Mouse (Mus musculus): ENCODE data around the gene Plxnb2. TPM values are rescaled to one million over a fixed set of nuclear protein-coding genes. Genes with fewer than 3 reads are reported as not detected.

Gene Plxnb2
- total RNA-seq, 2 experiments from 2014 or later = 167 to 207 TPM

DNA sequence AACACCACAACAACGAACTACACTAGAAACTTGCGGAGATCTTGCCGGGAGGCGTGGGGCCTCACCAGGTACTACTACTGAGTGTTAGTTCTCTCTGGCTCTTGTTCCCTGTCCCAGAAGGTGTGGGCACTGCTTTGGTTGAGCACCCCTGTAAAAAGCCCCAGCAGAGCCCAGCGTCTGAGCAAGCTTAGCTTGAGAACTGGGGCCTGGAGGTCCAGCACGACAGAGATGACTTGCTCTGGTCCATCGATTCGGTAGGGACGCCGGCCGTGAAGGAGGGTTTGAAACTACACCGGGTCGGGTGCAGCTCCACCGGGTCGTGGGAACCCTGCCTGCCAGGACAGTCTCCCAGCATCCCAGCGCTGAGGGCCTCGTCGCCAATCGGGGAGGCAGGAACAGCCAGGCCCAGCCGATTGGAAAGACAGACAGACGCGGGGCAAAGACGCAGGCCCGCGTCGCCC lies 477 bp downstream of the Plxnb2 start:
- DNase-seq (ENCODE audit: low spot score in 2 of 2) = no peak

DNA sequence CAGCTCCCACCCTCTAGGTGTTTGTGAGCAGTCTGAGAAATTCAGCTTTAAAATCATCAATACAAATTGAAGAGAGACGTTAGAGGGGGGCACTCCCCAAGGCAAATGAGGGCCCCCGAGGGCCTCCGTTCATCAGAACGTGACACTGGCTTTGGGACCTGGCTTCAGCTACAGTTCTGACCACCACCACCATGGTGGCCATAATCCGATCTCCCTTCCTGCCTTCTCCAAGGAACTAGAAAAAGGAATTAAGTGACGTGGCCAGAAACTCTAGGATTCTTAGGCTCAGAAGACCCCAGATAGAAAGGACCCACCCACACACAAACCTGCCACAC lies 991 bp downstream of the Plxnb2 start:
- DNase-seq (ENCODE audit: low spot score in 2 of 2) = no peak

DNA sequence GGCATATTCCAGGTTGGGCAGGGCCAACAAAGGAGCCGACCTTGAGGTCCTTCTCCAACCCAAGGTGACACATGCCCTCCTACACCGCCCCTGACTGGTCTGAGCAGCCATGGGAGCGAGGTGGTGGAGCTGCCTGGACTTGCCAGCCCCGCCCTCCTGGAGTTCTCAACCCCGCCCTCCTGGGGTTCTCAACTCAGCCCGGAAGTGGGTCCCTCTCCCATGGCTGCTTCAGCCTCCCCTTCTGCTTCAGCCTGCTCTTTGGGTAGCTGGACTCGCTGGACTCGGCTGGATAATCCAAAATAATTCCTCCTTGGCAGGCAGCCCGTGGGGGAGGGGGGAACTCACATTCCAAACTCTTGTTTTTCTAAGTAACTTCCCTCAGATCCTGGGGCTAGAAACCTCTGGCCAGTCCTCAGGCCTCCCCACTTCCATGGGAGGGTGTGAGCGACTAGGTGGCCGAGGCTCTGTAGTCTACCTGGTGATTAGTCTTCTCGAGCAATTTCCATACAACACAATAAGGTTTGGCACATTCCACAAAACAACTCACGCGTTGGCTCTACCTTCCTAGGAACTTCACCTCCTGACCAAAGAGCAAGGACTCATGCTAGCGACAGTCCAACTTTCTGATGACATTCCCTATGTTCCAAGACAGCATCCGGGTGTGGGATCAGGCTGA lies 1.5 kb downstream of the Plxnb2 start:
- peak; percentile 38 to 62 for DNase-seq (ENCODE audit: low spot score in 2 of 2)

DNA sequence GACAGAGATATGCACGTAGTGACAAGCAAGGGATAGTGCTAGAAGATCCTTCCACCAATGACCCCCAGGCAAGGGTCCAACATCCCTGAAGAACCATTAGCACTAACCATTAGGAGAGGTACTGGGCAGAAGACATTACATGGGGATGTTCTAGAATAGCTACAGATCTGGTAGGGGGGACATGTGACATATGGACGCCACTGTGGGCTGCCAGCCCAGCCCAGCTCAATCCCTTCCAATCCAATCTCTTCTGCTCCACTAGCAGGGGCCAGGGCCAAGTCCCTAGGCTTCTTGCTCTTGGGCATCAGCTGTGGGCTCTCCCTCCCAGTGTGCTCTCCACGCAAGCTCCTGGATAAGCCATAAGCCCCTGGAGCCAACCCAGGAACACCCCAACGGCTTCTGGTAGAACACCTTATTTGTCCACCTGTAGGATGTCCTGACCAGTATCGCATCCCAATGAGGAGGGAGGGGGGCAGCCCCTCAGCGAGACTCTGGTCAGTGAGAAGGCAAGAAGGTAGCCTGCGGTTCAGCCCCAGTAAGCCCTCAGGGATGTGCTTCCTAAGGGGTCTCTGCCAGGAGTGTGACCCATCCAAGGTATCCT lies 2.2 kb downstream of the Plxnb2 start:
- no peak for DNase-seq (ENCODE audit: low spot score in 2 of 2)

DNA sequence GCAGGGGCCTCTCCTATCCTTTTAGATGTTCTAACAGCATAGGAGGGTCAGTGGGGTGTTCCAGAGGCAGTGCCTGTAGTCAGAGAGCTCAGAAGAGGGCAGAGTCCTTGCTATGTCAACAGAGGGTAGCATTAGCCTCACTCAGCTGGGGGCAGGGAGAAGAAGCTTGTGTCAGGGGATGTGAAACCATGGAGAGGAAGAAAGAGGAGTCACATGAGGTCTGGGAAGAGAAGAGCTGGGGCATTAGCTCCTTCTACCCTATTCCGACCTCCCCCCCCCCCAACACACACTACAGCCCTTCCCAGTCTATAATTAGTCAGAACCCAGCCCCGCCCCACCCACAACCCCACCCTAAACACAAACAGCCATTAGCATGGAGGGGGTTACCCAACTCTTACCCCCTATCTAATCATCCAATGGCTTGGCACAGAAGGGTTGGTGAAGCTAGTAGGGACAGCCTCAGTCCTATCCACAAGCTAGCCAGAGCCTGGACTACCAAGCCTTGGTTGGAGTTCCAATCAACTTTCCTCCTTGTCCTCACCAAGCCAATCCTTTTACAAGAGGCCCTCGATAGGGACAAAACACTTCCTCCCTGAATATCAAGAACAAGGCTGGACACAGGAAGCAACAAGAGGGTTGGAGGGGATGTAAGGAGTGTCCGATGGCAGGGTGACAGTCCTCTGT lies 2.9 kb downstream of the Plxnb2 start:
- no peak for DNase-seq (ENCODE audit: low spot score in 2 of 2)

DNA sequence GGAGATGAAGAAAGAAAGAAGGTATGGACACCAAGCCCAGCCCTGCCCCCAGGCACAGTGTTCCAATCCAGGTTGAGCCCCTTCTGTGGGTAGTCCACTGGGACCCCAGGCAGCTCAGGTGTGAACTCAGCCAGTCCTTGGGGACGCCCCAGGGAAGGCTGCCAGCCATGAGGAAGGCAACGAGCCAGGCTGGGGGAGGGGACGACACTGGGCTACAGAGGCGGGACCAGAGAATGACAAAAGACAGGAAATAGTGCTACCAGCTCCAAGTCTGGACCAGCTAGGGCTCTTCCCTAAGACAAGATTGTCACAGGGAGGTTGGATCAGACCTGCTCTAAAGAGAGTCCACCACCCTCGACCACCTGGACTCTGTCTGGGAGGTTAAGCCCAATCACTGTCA lies 3.5 kb downstream of the Plxnb2 start:
- peak; percentile 67 to 81 for DNase-seq (ENCODE audit: low spot score in 2 of 2)

DNA sequence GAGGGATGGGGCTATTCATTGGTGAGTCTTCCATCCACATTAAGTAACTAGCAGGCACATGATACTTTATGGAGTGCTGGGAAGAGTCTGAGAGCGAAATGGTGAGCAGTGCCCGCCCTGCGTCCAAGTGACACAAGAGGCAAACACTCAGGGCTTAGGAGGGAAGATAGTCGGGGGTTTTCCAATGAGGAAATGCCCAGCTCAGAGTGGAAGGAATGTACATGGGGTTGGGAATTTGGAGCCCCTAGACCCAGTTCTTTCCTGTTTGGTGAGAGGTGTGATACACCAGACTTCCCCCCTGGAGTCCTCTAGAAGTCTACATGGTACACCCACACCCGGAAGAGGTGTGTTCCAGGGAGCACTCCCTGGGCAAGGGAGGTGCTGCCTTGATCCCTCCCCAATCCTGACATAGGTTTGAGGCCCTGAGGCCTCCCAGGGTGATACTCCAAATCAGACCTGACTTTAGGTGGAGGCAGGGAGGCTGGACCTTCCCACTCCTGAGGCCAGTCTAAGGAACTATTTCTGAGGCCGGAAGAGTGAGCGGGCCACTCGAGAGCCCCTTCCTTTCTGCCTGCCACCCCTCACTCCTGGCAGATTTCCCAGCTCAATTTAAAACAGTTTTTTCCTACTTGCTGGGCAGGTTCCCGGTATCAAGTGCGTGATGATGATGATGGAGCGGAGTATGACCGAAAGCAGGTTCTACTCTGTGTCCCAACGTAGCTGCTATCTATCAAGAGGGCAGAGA lies 5.0 kb downstream of the Plxnb2 start:
- DNase-seq (ENCODE audit: low spot score in 2 of 2) = no peak

DNA sequence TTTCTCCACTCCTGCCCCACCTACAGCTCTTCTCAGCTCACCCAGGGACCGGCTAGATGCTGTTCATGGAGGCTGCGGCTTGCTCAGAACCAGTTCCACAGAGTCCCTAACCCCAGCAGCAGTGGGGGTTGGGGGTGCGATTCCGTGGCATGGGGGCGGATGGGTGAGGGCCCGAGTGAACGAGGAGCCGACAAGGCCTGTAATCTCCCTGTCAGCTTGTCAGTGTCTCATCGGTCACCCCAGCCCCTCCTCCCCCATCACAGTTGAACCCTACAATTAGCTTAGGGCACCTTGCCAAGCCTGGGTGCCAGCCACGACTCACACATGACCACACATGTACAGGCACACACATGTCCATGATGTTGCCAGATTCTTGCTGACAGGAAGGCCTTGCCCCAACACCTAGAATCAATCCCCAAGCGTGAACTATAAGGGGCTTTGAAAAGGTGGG lies 5.7 kb downstream of the Plxnb2 start:
- no peak for DNase-seq (ENCODE audit: low spot score in 2 of 2)

DNA sequence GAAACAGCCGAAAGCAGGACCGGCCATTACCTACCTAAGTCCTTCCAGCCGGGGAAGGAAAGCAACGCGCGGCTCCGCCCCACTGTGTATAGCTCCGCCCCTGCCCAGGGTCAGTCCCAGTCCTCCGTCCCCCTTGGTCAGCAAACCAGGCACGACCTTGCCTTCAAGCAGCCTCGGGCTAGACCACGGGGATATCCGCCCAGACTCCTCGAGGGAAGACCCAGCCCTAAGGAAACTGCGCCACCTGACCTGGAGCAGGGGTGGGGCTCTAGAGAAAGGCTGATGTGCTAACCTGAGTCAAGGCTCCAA lies 6.7 kb downstream of the Plxnb2 start:
- DNase-seq (ENCODE audit: low spot score in 2 of 2) = no peak

DNA sequence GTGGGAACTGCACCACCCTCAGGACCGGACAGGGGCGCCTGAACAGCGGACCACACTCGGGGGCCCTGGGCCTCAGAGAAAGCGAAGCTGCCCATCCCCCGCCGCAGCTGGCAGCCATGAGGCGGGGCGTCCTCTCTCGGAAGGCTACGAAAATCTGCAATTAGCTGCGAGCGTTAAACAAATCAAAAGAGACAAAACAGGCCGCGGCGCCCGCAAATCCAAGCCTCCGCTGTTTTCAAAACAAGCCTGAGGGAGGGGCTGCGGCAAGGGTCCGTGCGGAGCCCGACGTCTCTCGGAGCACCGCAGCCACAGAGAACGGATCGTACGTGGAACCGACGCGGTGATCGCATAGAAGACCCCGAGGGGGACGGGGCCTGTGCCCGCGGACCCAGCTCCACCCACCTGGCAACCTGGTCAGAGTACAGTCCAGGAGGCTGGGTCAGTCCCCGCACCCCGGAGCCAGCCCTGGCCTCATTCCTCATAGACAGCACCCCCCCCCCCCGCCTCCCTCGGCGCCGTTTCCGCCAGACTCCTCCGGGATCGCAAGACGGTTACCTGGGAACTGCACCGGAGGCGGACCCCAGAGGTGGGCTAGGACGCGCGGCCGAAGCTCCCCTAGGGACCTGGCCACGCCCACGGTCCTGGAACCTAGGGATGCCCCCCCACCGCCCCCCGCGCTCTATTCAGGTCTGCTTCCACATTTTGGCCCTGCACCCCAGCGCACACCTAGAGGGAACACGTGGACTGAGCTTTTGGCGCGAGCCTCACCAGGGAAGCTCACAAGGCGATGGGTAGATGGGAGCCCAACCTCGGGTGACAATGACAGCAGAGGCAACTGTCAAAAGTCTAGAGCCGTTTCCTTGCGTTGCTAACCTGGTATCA lies 7.3 kb downstream of the Plxnb2 start:
- no peak for DNase-seq (ENCODE audit: low spot score in 2 of 2)

DNA sequence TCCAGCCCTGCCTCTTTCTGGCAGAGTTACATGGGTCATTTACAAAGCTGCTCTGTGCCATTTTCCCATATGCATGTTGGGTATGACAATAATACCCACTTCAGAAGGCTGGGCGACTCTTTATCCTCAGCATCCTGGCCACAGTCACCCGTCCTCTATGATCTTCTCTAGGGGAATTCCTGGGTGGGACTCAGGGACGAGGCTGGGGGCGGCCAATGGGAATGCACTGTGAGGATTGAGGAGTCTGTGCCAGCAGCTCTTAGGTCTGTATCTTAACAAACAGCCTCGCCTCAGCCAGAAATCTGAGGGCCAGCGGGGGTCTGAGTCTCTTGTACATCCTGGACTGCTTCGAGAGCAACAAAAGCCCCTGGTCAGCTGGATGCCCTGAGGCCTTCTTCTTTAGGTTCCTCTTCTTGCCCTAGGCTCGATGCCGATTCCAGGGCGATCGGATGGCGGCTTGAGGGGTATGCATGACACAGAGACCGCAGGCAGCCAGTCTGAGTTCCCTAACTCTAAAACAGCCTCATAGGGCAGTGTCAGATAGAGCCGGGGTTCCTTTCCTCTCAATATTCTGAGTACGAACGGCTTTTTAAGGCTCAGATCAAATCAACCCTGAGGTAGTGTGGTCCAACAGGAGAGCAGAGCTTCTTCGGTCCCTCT lies 8.2 kb downstream of the Plxnb2 start:
- no peak for DNase-seq (ENCODE audit: low spot score in 2 of 2)

DNA sequence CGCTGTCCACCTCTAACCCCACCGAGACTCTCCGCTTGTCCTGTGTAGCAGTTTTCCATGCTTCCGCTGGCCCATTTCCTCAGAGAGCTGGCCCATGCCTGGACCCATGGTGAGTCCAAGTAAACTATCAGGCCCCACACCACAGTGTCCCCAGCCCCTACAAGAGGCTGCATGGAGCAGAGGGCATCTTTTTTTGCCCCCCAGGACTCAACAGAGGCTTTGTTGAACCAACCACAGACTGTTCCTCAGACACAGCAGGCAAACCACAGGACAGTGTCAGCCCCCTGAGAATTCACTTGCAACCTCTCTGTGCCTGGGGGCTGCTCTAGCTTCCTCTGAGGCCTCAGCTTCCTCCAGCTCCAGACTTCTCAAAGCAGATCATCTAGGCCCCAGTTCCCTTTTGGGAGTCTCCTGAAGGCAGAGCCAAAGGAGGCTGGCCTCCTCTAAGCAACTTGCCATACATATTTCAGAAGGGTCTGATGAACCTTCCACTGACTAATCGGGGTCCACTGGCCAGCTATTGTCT lies 9.0 kb downstream of the Plxnb2 start:
- no peak for DNase-seq (ENCODE audit: low spot score in 2 of 2)

DNA sequence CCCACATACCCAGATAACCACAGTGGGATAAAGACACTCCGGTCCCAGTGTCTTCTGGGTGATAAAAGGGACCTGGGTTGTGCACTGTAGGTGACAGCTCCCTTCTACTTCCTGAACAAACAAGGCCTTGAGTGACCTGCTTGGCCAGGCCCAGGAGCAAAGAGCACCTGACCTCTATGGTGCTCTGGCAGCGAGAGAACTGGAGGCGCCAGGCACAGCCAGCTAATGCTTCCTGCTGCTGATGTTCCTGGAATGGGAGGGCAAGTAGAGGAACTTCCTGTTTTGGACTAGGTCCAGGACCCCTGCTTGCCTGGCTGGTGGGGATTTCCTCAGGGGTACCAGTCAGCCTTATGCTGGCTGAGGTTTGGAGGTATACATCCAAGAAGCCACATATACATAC lies 10.5 kb downstream of the Plxnb2 start:
- DNase-seq (ENCODE audit: low spot score in 2 of 2) = no peak

DNA sequence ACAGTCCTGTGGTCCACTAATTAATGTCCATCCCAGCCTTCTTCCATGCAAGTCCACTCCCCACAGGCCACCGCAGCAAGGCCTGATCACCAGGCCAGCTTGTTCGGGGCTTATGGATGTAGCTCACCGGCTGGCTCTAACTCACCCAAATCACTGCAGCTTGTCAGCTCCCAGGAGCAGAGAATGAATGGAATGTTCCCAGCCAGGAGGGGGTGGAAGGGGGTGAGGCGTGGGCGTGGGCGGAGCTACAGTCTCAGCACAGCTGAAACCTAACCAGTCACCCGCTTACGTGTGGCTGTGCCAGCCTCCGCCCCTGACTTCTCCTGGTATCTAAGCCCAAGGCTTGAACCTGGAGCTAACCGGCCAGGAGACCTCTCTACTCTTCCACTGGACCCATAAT lies 11.2 kb downstream of the Plxnb2 start:
- peak in 1 of 2 experiments; percentile 47 for DNase-seq (ENCODE audit: low spot score in 2 of 2)

DNA sequence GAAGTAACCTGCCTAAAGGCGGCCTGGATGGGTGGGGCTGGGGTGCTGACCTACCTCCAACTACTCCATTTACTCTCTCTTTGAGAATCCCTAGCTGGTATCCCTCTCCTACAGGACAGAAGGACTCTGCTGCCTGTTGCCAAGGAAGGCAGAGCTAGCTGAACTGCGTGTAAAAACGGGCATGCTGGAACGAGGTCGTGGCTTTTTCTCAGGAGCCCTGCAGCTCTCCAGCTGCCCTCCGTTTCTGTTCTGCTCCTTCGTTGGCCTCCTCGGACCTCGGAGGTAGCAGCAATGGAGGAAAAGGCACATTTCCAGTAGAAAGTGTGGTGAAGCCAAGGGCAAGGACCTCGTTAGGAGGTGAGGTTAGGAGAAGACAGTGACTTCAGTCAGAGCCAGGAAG lies 11.7 kb downstream of the Plxnb2 start:
- no peak for DNase-seq (ENCODE audit: low spot score in 2 of 2)

DNA sequence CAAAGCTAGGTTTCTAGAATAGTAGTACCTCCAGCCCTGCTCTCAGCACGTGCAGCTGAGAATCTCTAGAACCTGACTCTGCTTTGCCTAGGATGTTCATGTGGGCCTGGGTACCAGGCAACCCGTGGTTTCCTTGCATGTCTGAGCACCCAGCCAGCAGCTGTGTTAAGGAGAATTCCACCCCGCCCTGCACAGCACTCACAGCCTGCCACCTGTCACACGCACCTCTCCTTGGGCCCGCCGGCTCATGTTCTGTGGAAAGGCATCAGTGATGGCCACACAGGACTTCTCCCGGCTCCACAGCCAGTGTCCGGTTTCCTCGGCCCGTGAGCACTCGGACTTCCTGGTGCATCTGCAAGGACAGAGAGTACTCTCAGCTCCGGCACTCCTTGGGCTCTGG lies 15.1 kb downstream of the Plxnb2 start:
- no peak for DNase-seq (ENCODE audit: low spot score in 2 of 2)

DNA sequence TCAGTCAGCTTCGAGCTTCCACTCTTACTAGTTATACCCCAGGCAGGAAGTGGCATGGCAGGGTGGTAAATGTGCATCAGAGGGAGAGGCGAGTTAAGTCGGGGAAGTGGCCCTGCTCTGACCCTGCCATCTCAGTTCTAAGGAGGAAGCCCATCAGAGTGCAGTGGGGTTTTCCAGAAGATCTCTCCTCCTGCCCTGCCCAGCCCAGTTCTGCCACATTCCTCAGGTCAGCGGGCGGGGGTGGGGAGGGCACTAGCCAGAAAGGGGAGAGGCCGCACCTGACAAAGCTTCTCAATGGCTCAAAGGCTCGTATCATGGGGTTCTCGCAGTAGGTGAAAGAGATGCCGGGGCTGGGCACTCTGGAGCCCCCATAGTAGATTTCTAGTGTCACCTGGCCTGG lies 19.2 kb downstream of the Plxnb2 start:
- DNase-seq (ENCODE audit: low spot score in 2 of 2) = no peak

DNA sequence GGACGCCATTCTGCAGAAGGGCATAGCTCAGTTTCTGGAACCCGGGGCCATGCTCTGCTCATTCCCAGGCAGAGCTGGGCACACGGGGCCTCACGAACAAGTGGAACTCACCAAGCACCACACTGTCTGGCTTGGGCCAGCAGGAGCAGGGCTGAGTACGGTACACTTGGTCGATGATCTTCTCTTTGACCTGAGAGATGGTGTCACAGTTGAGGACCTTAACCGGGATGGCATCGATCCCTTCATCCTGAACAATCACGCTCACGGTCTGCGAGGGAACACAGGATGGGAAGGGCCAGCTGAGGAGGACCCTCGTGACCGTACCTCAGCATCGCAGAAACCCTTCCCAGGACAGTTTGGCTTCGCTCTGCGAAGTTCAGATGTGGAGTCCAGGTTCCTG lies 22.1 kb downstream of the Plxnb2 start:
- DNase-seq (ENCODE audit: low spot score in 2 of 2) = no peak

DNA sequence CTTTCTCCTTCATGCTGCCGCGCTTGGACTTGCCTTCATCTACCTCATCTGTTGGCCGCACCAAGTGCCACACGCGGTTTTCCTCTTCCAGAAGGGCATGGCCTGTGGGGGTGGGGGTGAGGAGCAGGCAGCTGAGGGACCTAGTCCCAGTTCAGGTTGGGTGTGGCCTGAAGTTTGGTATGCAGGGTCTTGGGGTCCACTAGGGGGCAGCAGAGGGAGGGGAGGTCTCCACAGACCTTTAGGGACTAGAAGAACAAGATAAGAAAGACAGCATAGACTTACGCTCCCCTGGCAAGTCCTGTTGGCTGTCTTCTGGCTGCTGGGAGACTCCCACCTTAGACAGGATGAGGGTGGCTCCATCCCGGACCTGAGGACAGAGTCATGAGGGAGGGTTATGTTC lies 22.6 kb downstream of the Plxnb2 start:
- DNase-seq (ENCODE audit: low spot score in 2 of 2) = no peak

DNA sequence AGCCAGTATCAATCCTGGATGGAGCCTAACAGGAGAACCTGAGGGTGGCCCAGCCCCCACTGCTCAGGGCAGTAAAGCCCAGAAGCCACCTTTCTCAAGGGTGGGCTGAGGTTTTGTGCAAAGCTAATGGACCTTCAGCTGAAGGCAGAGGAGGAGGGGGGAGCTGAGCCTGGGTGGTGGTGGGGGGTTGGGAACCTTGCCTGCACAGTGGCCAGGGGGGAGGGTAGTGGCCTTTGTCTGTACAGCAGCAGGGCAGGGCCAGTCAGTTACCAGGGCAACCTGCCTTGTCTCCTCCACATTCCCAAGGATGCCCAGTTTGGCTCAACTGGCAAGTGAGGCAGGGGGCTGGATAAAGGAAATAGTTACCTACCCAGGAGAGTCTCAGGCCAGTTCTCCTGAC lies 28.3 kb downstream of the Plxnb2 start:
- no peak for DNase-seq (ENCODE audit: low spot score in 2 of 2)

All from adrenal gland, postnatal 4 days (tissue).